Mouse (Mus musculus) neural tube, embryonic 13.5 days (tissue): ENCODE measurements at regions not wholly inside any gene's neighbourhood (a gene's known extent, or its start where the extent isn't known, plus 50 kb on each side); places are given as distances from the start of the nearest gene placed in this dataset.
"Not testable (repeated sequence)": the region's sequence is repeated elsewhere in the genome, so short reads cannot be mapped to it uniquely, and the experiment has no call there.

Source experiments
- ATAC-seq: fragments of 200-750 bp; cut with Nextera tagmentation; 2 replicates; pipeline ENCODE4 v1.8.0; 2017; ENCODE audit warnings: low read depth, mild to moderate bottlenecking, moderate TSS enrichment, moderate library complexity
- H3K27ac ChIP-seq: fragments of 300-500 bp; sonication (generic); replicated peaks from 2 replicates; pipeline ENCODE4 v1.5.1; 2015; ENCODE audit warnings: moderate library complexity, mild to moderate bottlenecking, inconsistent platforms
- H3K27me3 ChIP-seq: fragments of 300-500 bp; sonication (generic); 2 replicates; pipeline ENCODE4 v1.6.1; 2015; ENCODE audit warnings: mild to moderate bottlenecking, inconsistent platforms
- H3K36me3 ChIP-seq: fragments of 300-500 bp; sonication (generic); 2 replicates; pipeline ENCODE4 v1.6.1; 2015; ENCODE audit warnings: mild to moderate bottlenecking, inconsistent platforms
- H3K4me1 ChIP-seq: fragments of 300-500 bp; sonication (generic); replicated peaks from 2 replicates; pipeline ENCODE4 v1.6.1; 2015; ENCODE audit warnings: inconsistent platforms
- H3K4me2 ChIP-seq: fragments of 300-500 bp; sonication (generic); 2 replicates; pipeline ENCODE4 v1.6.1; 2015; ENCODE audit warnings: inconsistent platforms, mild to moderate bottlenecking, moderate library complexity
- H3K4me3 ChIP-seq: fragments of 300-500 bp; sonication (generic); 2 replicates; pipeline ENCODE4 v1.5.1; 2015; ENCODE audit warnings: mild to moderate bottlenecking, inconsistent platforms
- H3K9ac ChIP-seq: fragments of 300-500 bp; sonication (generic); 2 replicates; pipeline ENCODE4 v1.6.1; 2015; ENCODE audit warnings: moderate library complexity, mild to moderate bottlenecking, inconsistent platforms
- H3K9me3 ChIP-seq: fragments of 300-500 bp; sonication (generic); 2 replicates; pipeline ENCODE4 v1.6.1; 2016; ENCODE audit warnings: inconsistent platforms
- WGBS: fragments of 180-500 bp; shearing (Covaris S2); methylation state at CpG from one replicate; pipeline ENCODE4 v1.1.7; 2015; 5-methylcytosine and 5-hydroxymethylcytosine counted together

DNA sequence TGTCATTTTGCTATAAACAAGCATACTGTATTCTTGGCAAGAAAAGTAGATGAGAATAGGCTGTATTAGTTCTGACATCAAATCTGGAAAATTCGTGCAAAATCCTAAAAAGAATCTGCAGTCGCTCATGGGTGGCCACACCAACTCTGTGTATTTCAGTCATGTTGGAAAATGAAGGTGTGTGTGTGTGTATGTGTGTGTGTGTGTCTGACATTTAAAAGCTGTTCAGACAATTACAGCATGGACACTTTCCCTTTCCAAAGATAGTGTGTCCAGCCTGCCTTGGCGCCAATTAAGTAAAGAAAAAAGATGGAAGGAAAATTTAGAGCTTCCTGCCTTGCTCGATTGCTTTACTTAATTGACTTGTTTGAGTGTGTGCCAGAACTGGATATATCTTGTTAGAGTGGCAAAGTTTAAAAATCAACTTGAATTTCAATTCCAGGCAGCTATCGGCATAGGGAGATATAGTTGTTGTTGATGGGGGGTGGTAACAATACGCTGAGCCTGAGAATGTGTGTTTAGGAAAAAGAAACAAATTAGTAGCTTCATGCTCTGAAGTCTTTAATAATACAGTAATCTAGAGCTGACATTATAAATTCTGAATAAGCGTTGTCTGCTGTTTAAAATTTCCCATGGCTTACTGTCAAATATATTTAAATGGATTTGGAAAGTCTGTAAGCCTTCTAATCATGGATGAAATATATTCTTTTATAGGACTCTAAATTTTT lies 1095.7 kb downstream of the Sorcs3 start:
- Histone ChIP-seq H3K9me3 (no peaks in the 10 kb centered on the region), H3K36me3 (no peaks in the 10 kb centered on the region), H3K27me3 (no peaks in the 10 kb centered on the region), H3K4me3 (no peak overlapping the region), H3K27ac (no peak overlapping the region), H3K4me2 (no peak overlapping the region), H3K9ac (no peak overlapping the region), H3K4me1 (peaks cover 20% of the 10 kb centered on the region)
- no peak for ATAC-seq
- WGBS = 80% methylated on average over 7 of the region's 7 CpGs

- no peak overlapping the region for H3K9ac ChIP-seq
- no peak overlapping the region for H3K27ac ChIP-seq
- H3K9me3 ChIP-seq = no peaks in the 10 kb centered on the region
- H3K4me1 ChIP-seq = peaks cover 4% of the 10 kb centered on the region; the same call in 1 of the 2 replicates
- no peak for ATAC-seq
- H3K4me2 ChIP-seq = no peak overlapping the region
- 67% methylated on average over 3 of the region's 3 CpGs for WGBS
- H3K27me3 ChIP-seq = no peaks in the 10 kb centered on the region
- H3K4me3 ChIP-seq = no peak overlapping the region
- no peaks in the 10 kb centered on the region for H3K36me3 ChIP-seq
These were observed 1100.0 kb downstream of the Sorcs3 start for GRCm38 (mm10) chr19:49305804-49306203.

GRCm38 (mm10) chr19:49314229-49314628 lies 1108.4 kb downstream of the Sorcs3 start:
- H3K27ac ChIP-seq = no peak overlapping the region
- no peak for ATAC-seq
- WGBS = 85% methylated on average over 1 of the region's 1 CpGs
- no peak overlapping the region for H3K9ac ChIP-seq
- H3K4me2 ChIP-seq = no peak overlapping the region
- H3K36me3 ChIP-seq = no peaks in the 10 kb centered on the region
- H3K9me3 ChIP-seq = no peaks in the 10 kb centered on the region
- H3K27me3 ChIP-seq = no peaks in the 10 kb centered on the region
- H3K4me3 ChIP-seq = no peak overlapping the region
- H3K4me1 ChIP-seq = no peaks in the 10 kb centered on the region

DNA sequence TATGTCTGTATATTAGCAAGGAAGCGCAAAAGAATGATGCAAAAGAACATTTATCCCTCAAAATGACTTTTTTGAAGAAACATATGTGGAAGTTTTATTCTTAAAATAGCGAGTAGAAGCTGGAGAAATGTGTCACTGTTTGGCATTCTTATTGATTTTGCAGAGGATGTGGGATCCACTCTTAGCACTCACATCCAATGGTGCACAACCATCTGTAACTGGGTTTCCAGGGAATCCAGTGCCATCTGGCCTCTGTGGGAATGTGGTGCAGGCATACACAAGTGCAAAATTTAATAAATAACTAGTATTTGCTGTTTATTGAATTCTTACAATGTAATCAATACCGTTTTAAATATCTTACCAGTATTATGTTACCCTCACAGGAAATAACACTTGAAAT lies 1153.8 kb downstream of the Sorcs3 start:
- H3K9ac ChIP-seq = no peak overlapping the region
- no peaks in the 10 kb centered on the region for H3K27me3 ChIP-seq
- no peaks in the 10 kb centered on the region for H3K9me3 ChIP-seq
- 90% methylated on average over 3 of the region's 3 CpGs for WGBS
- no peaks in the 10 kb centered on the region for H3K36me3 ChIP-seq
- no peak overlapping the region for H3K27ac ChIP-seq
- H3K4me2 ChIP-seq = no peak overlapping the region
- no peaks in the 10 kb centered on the region for H3K4me1 ChIP-seq
- H3K4me3 ChIP-seq = no peak overlapping the region
- no peak for ATAC-seq

GRCm38 (mm10) chr19:49360715-49361114 lies 1154.9 kb downstream of the Sorcs3 start:
- Histone ChIP-seq H3K4me2 (no peak overlapping the region), H3K27me3 (no peaks in the 10 kb centered on the region), H3K4me3 (no peak overlapping the region), H3K4me1 (no peaks in the 10 kb centered on the region), H3K9me3 (no peaks in the 10 kb centered on the region), H3K27ac (no peak overlapping the region), H3K9ac (no peak overlapping the region), H3K36me3 (no peaks in the 10 kb centered on the region)
- WGBS = 90% methylated on average over 5 of the region's 5 CpGs
- no peak for ATAC-seq

DNA sequence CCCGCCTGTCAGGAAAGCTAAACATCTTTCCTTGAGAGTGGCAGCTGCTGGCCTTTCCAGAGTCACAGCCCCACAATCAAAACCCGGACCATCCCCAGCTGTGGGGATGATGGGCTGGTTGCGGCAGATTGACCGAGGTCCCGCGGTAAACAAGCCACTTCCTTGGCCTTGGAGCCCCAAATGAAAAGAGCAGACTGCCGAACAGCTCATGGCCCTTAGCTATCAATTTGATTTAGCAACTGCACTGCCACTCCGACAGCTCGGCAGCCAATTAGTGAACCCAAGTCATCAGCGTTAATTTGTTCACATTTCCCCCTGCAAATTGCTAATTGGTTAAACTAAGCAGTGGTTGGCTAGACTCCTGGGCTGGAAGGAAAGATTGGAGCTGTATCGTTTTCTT lies 1155.3 kb downstream of the Sorcs3 start:
- not testable (repeated sequence) for H3K4me1 ChIP-seq, H3K4me2 ChIP-seq, H3K36me3 ChIP-seq, H3K27me3 ChIP-seq, H3K4me3 ChIP-seq, H3K9ac ChIP-seq, H3K9me3 ChIP-seq, ATAC-seq, H3K27ac ChIP-seq
- WGBS = 75% methylated on average over 10 of the region's 11 CpGs

- Histone ChIP-seq H3K27me3 (no peaks in the 10 kb centered on the region), H3K27ac (no peak overlapping the region), H3K4me2 (no peak overlapping the region), H3K36me3 (no peaks in the 10 kb centered on the region), H3K4me1 (no peaks in the 10 kb centered on the region), H3K9me3 (no peaks in the 10 kb centered on the region), H3K9ac (no peak overlapping the region), H3K4me3 (no peak overlapping the region)
- 87% methylated on average over 1 of the region's 1 CpGs for WGBS
- ATAC-seq = no peak
These were observed 1167.1 kb downstream of the Sorcs3 start for GRCm38 (mm10) chr19:49372921-49373320.

GRCm38 (mm10) chr19:49374295-49374694 lies 1168.5 kb downstream of the Sorcs3 start:
- Histone ChIP-seq H3K27me3 (no peaks in the 10 kb centered on the region), H3K36me3 (no peaks in the 10 kb centered on the region), H3K4me3 (no peak overlapping the region), H3K4me2 (no peak overlapping the region), H3K4me1 (no peaks in the 10 kb centered on the region), H3K27ac (no peak overlapping the region), H3K9me3 (no peaks in the 10 kb centered on the region), H3K9ac (no peak overlapping the region)
- no peak for ATAC-seq
- WGBS = 96% methylated on average over 2 of the region's 2 CpGs

GRCm38 (mm10) chr19:49374926-49375325 lies 1169.1 kb downstream of the Sorcs3 start:
- Histone ChIP-seq H3K27me3 (no peaks in the 10 kb centered on the region), H3K36me3 (no peaks in the 10 kb centered on the region), H3K27ac (no peak overlapping the region), H3K4me2 (no peak overlapping the region), H3K9ac (no peak overlapping the region), H3K4me3 (no peak overlapping the region), H3K9me3 (no peaks in the 10 kb centered on the region), H3K4me1 (no peaks in the 10 kb centered on the region)
- WGBS = 66% methylated on average over 3 of the region's 3 CpGs
- ATAC-seq = no peak

GRCm38 (mm10) chr19:49375754-49376619 lies 1170.2 kb downstream of the Sorcs3 start:
- no peaks in the 10 kb centered on the region for H3K9me3 ChIP-seq
- 70% methylated on average over 1 of the region's 1 CpGs for WGBS
- ATAC-seq = no peak
- H3K9ac ChIP-seq = no peak overlapping the region
- H3K27ac ChIP-seq = no peak overlapping the region
- H3K4me3 ChIP-seq = no peak overlapping the region
- H3K4me1 ChIP-seq = no peaks in the 10 kb centered on the region
- H3K4me2 ChIP-seq = no peak overlapping the region
- no peaks in the 10 kb centered on the region for H3K27me3 ChIP-seq
- no peaks in the 10 kb centered on the region for H3K36me3 ChIP-seq

DNA sequence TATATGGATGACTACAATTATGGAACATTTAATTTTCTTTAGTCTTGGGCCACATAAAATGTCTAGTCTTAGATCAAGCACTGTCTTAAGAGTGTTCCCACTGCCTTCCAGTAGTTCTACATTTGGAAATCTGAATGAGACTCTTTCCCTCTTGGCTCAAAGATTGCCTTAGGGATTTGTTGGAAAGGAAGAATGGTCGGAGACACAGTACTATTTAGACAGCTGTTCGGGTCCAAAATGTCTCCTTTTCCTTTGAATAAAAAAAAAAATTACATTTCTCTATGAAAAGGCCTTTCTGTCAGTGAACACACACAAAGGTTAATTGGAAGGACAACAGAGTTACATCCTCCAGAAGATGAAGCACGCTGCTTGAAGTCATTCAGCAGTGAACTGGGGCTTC lies 1173.8 kb downstream of the Sorcs3 start:
- no peak overlapping the region for H3K4me2 ChIP-seq
- ATAC-seq = no peak
- no peak overlapping the region for H3K9ac ChIP-seq
- no peaks in the 10 kb centered on the region for H3K4me1 ChIP-seq
- H3K27me3 ChIP-seq = no peaks in the 10 kb centered on the region
- H3K4me3 ChIP-seq = no peak overlapping the region
- H3K9me3 ChIP-seq = no peaks in the 10 kb centered on the region
- 63% methylated on average over 3 of the region's 3 CpGs for WGBS
- no peak overlapping the region for H3K27ac ChIP-seq
- H3K36me3 ChIP-seq = no peaks in the 10 kb centered on the region

DNA sequence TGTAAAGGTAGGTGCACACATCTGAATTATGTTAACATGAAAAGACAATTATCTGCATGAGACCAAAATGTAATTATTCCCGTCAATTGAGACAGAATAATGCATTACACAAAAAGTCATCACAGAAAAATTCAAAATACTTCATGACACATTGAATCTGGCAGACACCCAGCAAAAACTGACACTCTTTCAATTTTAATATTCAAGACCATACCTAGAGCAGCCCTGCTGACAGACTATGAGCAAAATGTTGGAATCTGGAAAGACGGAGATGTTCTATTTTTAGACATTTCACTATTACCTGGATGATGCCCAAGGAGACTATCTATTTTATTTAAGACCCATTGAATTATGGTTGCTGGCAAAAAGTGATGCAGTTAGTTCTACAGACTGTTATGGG lies 1190.4 kb downstream of the Sorcs3 start:
- H3K4me3 ChIP-seq = no peak overlapping the region
- WGBS = 80% methylated on average over 2 of the region's 2 CpGs

More for the DNA sequence above, 1190.4 kb downstream of the Sorcs3 start:
- no peak for ATAC-seq
- Histone ChIP-seq H3K4me2 (no peak overlapping the region), H3K9me3 (no peaks in the 10 kb centered on the region), H3K27ac (no peak overlapping the region), H3K4me1 (no peaks in the 10 kb centered on the region), H3K36me3 (no peaks in the 10 kb centered on the region), H3K9ac (no peak overlapping the region), H3K27me3 (no peaks in the 10 kb centered on the region)
